Mouse (Mus musculus): Measurements from ENCODE around the gene Ccl7. TPM values are rescaled to one million over a fixed set of nuclear protein-coding genes. Genes with fewer than 3 reads are reported as not detected.

Ccl7 gene
- polyA plus RNA-seq, 1 experiment from 2014 or later: 9.8 TPM

- ATAC-seq (no peak), DNase-seq (ENCODE audit: low read depth, low spot score) (no peak)
- H3K27me3 ChIP-seq: no peaks in the 10 kb centered on the region
- in situ Hi-C loops (cut with MboI; ENCODE audit: low pct_unique_long_range_greater_than_20kb): no loop called here
- CTCF ChIA-PET: no interaction called here
- TF ChIP-seq CTCF (IDR thresholded peaks at IDR 0.05): no peak
- POLR2A ChIA-PET: no interaction called here
Observed at GRCm38 (mm10) chr11:82080865-82081264, 35.4 kb downstream of the Ccl7 start.

GRCm38 (mm10) chr11:82084360-82084759 is 38.8 kb downstream of the Ccl7 start:
- ATAC-seq: no peak
- peaks cover 16% of the 10 kb centered on the region for H3K27me3 ChIP-seq
- CTCF ChIA-PET: interaction anchor here (1.1 to 1.2 kb wide), 2 partner anchors 36 to 89 kb away, joined by 3 read pairs; no protein-coding TSS in a partner anchor

More at GRCm38 (mm10) chr11:82084360-82084759, 38.8 kb downstream of the Ccl7 start:
- POLR2A ChIA-PET: no interaction called here
- no peak for TF ChIP-seq CTCF (IDR thresholded peaks at IDR 0.05)
- in situ Hi-C loops (cut with MboI; ENCODE audit: low pct_unique_long_range_greater_than_20kb): no loop called here
- no peak for DNase-seq (ENCODE audit: low read depth, low spot score)

Other genes with a start within 250 kb of the Ccl7 start
- gene 5530401A14Rik, start 185.0 kb upstream of the Ccl7 start, polyA plus RNA-seq (2021): 0.04 TPM
- 0.04 TPM for gene Asic2, start 77.3 kb upstream of the Ccl7 start, polyA plus RNA-seq (2021)
- gene Ccl2, start 10.1 kb upstream of the Ccl7 start, polyA plus RNA-seq (2021): 382 TPM
- gene Gm17268, start 7.2 kb upstream of the Ccl7 start, polyA plus RNA-seq (2021): not detected
- not detected for gene Ccl11, start 12.1 kb downstream of the Ccl7 start, polyA plus RNA-seq (2021)
- gene Ccl12, start 56.1 kb downstream of the Ccl7 start, polyA plus RNA-seq (2021): not detected
- gene Ccl8, start 69.5 kb downstream of the Ccl7 start, polyA plus RNA-seq (2021): 1.2 TPM